Mouse (Mus musculus) cerebellum, adult 18-20 months (tissue): ENCODE measurements at regions not wholly inside any gene's neighbourhood (a gene's known extent, or its start where the extent isn't known, plus 50 kb on each side); places are given as distances from the start of the nearest gene placed in this dataset.

ENCODE experiments used
- DNase-seq, 2 experiments: peaks; one replicate each; pipeline ENCODE4 v3.0.0; 2021

DNA sequence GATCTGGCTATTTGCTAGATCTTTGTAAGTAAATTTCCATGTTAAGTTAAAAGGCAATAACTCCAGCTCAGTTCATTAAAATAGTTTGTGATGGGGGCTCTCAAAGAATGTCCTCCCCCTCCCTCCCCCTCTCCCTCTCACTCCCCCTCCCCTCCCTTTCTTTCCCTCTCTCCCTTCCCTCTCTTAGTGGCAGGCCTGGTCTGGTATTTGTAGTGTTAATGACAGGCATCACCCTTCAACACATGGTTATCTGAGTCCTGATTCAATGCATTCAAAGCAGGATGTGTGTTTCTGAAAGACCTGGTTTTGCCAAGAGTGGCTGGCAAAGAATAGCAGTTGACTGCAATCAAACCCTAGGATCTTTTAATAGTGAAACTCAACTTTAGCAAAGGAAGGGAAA, 383.4 kb upstream of the Mpdz start:
- DNase-seq = no peak

DNA sequence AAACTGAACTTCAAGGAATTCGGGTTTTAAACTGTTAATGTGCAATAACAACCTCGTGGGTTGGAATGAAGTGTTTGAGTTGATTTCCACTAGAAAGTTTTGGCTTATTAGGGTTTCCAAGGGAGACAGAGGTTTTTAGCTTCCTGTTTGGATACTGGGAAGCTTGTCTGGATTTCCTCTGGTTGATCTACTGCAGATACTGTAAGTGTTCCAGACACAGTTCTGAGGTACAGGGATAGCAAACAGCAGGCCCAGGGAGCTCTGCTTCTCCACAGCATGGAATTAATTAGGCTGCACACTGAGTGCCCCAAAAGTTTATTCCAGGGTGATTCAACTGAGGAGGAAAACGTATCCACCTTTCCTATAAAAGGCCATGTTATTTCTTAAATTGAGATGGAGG, 381.0 kb upstream of the Mpdz start:
- DNase-seq = no peak

DNA sequence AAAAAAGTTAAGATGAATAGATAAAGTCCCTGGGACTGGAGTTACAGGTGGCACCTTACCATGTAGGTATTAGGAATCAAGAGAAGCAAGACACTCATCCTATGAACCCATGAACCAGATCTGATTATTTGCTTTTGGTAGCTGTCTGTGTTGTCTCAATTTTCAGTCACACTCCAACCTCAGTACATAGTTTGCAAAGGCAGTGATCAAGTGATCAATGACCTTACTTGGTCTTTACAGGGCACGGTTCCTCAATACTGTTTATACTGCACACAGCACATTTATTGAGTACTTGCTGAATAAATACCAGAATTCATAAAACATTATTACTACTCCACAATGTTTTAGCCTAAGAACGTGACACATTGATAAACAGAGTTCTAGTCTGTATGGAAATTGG, 346.7 kb upstream of the Mpdz start:
- DNase-seq = no peak

DNA sequence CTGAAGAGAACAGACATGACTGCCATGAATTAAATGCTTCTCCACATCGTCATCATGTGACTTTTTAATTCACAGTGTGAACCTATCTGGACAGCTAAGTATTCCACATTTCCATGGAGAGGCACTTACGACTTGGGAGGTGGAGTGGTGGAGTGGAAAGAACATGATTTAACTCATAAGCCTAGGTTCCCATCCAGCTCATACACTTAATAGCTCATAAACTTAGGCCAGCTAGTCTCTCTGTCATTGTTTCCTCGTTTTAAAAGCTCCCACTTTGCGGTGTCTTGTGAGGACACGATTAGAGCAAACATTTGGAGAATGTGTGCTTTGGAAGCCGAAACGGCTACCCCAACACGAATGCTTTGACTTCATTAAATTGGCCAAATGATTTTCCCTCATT, 346.0 kb upstream of the Mpdz start:
- DNase-seq = no peak

DNA sequence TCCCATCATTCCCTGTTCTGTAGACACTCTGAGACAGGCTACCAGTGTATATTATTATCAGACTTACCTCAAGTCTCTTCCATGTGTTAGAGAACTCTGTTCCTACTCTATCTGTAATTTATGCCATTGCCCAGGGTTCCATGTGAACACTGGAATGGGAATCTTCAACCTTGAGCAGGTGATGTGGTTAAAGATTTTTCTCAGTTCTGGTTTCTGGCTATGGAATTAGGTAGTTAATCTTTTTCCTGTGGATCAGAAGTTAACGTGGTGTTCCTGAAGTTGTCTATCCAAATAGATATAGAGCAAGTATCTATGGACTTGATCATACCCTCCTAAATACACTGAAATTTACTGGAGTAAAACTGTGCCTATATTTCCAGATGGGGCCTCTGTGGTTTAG, 339.4 kb upstream of the Mpdz start:
- no peak for DNase-seq

DNA sequence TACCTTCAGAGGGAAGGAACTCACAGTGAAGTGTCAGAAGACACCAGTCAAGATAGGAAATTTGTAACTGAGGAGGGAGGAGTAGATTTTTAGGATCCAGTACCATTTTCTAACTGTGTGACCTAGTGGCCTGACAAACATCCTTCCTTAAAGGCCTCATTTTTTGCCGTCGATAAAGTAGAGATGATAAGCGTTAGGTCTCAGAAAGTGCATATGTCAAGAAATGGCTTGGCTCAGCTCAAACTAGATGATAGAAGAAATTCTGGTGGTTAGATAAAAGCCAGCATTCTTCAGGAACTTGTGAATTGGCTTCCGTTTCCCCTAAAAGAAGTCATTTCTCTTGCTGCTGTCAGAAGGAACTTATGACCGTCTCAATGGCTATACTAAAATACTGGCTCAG, 324.1 kb upstream of the Mpdz start:
- DNase-seq = no peak

DNA sequence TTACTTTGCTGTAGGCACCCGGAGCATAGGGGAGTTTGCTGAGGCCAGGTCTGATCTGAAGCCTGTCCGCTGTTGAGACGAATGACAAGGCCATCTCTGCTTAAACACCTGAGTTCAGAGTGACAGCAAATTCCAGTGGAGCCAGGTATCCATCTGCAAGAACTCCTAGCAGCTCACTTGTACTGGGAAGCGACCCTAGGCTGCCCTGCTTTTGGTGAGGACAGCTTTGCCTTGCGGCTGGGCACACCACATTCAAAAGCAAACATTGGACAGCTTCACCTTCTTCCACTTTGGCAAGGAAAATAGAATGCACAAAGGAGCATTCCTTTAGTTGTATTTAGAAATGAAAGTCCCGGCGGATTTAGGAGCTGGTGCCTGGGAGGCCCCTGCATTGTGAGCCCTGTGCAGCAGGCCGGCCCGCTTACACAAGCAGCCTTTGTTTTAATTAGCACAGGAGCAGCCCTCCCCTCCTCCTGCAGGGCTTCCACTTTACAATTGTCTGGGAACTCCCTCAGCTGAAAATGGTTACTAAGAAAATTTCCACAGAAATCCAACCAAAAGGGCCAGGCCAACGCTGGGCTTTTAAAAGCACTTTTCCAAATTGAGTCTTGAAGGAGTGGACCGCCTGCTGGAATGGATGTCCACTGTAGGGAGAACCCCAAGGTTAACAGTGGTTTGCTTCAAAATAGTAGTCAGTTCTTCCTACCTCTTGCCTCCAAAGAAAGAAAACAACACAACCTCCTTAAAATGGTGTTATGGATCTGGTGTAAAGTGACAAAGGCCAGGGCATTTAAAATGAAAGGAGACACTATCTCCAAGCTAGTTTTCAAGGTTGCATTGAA, 321.6 kb upstream of the Mpdz start:
- DNase-seq = peak in 1 of 2 experiments; percentile 11

DNA sequence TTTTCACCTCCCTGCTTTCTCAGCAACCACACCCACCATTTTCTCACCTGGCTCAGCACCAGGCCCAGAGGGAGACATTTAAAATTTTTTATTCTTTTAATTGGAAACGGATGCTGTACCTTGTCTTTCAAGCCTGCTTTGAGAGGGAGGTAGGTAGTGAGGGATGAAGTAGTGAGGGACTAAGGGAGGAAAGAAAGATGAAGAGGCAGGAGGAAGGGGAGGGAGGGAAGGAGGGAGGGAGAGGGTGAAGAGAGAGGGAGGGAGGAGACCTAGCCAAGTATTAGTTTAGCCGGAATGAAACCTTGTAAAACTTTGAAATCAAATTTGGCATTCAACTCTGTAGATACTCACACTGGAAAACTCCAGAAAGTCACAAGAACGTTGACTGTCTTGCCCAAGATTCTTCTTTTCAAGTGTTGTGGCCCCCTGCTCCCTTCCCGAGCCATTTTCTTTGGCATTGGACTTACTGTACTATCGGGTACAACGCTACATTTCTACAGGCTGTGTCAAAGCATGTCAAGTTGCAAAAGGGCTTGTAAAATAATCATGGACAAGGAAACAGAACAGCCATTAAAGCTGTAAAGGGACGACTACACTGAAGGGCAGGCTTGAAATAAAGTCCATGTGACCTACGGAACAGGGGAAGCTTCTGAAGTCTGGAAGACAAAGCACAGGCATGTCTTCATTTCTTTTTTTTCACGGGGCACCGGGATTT, 320.9 kb upstream of the Mpdz start:
- DNase-seq = no peak

DNA sequence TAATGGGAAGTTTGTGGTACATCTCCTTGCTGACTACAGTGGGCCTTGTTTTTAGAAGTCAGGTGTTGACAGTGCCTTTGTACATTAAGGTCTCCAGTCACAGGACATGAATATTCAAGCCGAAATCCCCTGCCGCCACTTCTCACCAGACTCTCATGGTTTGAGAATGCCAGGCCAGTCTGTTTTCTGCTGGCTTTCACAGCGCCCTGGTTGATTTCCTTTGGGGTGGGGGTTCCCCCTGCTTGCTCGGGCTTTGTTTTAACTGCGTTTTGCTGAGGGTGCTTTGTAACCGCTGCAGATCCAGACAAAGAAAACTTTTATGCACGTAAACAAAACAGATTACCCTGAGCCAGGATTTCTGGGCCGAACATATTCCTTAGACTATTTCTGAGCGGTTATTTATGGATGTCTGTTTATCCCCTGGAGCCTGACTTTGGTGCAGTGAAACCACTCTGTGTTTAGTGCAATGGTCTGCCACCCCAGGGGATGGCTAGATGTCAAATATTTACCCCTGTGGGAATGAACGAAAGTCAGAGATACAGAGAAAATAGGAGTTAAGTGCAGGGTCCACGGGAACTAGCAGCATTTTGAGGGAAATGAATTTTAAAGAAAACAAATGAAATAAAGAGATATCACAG, 320.1 kb upstream of the Mpdz start:
- no peak for DNase-seq

DNA sequence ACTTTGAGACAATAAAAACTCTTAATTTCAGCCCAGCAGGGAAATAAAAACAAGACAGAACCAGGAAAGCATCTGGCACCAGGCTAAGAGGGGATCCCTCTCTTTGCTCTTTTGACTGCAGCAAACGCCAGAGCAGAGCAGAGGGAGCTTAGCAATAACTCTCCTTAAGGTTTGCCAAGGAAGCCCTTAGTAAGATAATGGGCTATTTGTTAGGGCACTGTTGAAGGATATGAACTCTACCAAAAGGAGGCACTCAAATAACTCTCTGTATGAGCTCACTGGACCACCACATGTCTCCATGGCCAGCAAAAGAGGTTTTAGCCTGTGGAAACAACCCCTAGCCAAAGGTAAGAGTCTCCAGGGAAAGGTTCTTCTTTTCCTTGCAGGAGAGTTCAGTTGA, 315.3 kb upstream of the Mpdz start:
- peak in 1 of 2 experiments; percentile 2 for DNase-seq

DNA sequence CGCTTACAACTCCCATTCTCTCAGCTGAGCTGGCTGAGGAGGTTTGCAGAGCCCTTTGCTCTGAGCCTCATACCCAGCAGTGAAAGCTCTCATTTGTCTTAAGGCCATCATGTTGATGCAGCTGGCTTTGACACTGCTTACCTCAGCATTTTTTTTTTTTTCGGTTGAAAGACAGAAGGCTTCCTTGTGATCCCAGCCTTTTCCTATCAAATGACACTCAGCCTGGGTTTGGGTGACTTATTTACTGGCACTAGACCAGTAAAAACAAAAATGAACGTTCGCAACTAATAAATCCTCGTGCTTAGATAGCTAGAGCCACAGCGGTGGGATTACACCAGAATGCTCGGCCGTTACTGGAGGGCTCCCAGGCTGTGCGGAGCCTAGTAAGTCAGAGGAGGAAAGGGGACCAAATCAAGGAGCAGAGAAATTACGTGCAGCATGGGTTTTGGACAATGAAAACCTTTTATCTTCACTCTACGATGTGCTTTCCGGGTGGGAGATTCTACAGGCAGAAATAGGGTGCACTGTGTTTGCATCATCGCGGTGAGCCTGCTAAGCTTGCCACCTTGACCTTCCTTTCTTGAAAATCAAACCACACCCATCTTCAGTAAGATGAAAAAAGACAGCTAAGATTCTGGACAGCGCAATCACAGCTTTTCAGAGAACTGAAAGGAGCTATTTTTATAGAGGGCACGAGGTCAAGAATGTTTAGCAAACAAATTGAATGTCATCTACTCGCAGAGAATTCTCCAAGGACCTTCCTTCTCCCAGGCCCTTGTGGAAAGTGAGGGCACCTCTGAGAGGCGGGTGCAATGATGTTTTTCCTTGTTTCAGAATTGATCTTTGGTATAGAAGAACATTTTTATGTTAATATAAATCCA, 302.3 kb upstream of the Mpdz start:
- DNase-seq = no peak

DNA sequence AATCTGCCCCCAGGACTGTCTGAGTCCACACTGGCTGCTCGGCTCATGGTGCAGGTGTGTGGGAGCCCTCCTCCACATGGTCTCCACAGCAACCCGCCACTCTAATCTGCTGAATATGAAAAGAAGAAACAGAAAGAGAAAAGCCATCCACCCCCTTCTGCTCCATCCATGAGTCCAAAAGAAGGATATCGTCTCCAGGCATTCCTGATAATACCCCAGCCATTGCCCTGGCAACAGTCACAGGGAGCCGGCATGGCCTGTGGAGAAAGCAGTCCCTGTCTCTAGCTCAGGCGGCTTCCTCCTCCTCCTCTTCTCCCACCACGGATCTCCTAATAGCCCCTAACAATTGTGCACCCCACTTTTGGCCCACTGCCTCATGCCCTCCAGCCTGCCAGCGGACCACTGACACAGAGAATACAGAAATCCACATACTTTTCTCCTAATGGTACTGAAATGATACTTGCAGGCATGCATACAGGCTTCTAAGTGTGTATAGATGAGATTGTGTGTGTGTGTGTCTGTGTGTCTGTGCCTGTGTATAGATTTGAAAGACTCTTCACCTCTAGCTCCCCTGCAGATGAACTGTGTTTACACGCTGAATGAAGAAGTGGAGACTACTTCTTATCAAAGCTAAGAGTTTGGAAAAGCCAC, 301.5 kb upstream of the Mpdz start:
- DNase-seq = no peak

DNA sequence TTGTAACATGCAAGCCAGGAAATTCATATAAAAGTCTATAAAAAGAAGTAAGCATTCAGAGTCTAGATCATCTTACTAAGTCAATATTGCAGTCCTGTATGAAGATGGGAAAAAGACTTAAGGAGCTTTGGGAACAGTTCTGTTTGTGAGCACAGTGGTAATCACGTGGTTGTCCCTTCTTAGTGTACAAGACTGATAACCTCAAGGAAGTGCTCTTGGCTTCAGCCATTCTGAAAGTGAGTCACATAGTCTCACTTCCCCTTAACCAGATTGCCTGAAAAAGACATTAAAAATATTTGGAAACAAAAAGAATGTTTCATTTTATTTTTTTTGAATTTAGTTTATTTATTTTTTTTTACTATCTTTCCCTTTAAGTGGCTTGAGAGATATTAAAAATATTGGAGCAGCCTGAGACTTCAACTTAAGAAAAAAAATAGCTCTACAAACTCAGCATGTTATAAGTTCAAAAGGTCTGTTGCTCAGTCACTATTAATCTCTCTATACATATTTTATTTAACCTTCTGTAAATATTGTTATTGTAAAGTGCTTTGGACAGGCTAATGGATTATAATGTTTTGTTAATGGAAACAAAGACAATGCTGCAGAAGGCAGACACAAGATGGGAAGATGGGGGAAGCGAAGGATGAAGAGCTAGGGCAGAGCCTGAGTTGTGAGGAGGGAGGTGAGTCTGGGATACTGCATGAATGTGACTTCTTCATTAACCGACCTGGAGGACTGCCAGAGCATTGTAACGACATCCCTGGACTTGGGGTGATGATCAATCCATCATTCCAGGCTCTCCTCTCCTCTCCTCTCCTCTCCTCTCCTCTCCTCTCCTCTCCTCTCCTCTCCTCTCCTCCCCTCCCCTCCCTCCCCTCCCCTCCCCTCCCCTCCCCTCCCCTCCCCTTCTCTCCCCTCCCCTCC, 300.2 kb upstream of the Mpdz start:
- DNase-seq = no peak

DNA sequence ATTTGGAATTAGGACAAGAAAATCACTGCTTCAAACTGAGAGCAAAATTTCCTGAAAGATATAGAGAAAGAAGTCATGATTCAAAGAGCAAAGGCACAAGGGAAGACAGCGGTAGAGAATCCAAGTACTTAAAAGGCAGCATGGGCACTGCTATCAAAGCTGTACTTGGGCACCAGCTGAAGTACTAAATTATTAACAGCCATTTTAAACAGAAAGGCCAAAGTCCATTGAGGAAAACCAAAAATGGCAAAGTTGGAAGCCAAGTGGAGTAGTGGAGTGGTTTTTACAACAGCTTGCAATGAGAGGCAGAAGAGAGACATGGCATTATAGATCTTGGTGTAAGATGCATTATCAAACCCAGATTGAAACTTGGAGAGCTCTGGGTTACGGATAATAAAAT, 291.8 kb upstream of the Mpdz start:
- DNase-seq = no peak

DNA sequence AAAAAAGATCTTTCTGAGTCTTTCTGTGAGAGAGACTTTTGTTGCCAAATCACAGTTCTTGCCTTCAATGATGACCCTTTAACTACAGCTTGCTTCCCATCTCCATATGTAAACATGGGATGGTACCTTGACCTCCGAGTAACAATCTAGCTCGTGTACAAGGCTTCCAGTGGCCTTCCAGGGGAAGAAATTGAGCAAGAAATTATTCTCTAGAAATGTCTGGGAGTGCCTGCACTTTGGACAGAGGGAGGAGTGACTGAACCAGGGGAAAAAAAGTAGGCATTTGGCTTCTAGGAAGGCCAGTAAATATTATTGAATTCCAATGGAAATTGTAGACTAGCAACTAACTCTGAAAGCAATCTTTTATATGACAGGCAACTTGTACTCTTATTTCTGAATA, 287.8 kb upstream of the Mpdz start:
- DNase-seq = no peak

DNA sequence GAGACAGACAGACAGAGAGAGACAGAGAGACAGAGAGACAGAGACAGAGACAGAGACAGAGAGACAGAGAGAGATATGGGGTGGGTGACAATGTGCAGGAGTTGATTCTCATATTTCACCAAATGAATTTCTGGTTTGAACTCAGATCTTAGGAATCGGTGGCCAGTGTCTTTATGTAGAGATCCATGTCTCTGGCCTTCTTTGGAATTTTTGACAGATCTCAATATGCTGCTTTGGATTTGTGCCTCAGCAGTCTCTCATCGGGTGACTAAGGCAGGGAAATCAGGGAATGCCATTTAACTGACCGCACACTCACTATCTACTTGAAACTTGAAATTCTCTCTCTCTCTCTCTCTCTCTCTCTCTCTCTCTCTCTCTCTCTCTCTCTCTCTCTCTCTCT, 286.3 kb upstream of the Mpdz start:
- DNase-seq = peak; percentile 14

DNA sequence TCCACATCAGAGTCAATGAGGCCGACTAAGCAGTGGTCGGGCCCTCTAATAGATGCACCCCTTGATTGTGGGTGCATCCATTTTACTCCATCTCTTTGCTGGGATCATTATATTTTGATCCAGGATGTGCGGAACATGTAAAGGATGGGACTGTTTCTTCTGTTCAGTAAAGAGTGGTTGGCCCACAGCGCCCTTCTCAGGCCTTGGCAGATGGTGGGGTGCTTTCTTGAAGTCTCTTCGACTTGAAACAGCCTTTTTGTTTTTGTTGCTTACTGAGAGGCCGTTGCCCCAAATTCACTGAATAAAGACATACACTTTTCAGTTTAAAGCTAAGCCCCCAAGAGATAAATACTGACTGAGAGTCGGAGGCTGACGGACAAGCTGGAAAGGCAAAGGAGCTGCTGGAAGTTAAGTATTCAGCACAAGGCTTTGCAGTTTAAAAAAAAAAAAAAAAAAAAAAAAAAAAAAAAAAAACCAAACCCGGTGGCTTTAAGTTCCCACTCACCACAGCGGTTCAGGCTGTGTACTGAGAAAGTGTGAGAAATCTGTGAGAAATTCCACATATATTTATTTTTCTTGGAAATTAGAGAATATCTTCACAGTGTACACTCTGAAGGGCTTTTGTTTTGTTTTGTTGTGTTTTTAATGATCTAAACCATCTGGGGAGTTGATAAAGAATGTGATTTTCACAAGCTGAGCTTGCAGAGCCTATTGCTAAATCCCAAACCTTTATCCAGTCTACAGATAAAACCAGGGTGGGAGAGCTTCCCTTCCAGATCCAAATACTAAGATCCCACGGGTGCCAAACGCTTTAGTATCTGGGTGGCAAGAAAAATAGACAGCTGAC, 285.3 kb upstream of the Mpdz start:
- DNase-seq = peak; percentile 10 to 29

DNA sequence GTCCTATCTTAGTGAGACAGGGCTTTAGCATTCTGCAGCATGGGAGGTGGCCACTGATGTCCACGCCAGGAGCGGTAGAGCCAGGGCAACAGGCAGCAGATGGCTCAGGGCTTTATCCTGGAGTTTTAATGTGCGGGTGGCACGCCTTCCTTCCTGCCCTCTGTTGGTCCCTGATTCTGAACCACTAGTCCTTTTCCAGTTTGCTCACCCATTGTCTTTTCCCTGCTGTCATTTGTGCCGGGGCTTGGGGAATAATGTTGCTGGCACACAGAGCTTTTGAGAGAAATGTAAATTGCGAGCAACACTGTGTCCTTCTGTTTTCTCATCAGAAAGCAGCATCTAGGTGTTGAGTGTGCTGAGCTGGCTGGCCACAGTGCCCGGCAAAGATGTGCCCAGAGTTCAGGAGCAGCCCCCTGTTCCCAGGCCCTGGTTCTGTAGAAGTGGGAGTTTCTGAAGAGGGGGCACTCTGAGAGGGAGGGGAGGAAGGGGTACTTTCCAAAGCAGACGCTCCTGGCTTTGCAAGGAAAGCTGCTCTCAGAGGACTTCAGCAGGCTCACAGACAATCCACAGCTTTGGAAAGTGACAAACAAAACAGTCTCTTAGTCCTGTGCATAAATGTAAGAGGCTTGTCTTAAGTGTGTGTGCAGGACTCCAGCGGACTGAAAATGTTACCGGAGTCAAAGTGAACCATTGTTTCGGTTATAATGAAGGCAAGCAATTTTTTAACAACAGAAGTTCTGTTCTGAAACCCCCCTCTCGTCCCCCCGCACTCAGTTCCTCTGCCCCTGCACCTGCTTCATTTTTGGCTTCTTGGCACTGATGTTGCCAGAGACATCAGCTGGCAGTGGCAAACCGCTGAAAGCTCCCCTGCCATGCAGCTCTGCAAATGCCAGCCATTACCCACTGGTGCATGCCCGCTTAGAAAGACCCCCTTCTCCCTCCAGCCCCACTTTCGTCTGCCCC, 284.4 kb upstream of the Mpdz start:
- DNase-seq = peak; percentile 81 to 89

DNA sequence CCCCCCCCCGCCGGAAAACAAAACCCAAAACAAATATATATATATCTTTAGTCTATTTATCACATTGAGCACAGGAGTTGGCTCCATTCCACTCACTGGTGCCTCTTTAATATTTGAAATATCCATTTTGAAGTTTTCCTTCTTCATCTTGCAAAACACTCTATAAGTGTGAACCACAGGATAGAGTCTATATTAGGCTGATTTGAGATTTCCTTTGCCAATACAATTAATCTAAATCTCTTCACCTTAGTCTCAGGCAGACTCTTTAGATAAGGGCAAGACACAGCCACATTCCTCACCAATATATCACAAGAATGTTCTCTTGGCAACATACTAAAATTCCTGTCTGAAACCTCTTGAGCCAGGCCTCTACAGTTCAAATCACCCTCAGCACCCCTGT, 282.1 kb upstream of the Mpdz start:
- DNase-seq = no peak
